Mouse (Mus musculus): ENCODE data around the gene D630003M21Rik. TPM values are rescaled to one million over a fixed set of nuclear protein-coding genes. Genes with fewer than 3 reads are reported as not detected.

The D630003M21Rik gene
- 1 to 10 TPM; 3.2 to 3.8 TPM for total RNA-seq (2021)
- long read RNA-seq, experiment 1, partial matches to known transcripts, result 1 of 3 reads
- long read RNA-seq, experiment 1, other reads (novel, unspliced or antisense), result 0 of 3 reads
- long read RNA-seq, experiment 2, partial matches to known transcripts, result 0 of 1 reads
- long read RNA-seq, experiment 2, other reads (novel, unspliced or antisense), result 0 of 1 reads

DNA sequence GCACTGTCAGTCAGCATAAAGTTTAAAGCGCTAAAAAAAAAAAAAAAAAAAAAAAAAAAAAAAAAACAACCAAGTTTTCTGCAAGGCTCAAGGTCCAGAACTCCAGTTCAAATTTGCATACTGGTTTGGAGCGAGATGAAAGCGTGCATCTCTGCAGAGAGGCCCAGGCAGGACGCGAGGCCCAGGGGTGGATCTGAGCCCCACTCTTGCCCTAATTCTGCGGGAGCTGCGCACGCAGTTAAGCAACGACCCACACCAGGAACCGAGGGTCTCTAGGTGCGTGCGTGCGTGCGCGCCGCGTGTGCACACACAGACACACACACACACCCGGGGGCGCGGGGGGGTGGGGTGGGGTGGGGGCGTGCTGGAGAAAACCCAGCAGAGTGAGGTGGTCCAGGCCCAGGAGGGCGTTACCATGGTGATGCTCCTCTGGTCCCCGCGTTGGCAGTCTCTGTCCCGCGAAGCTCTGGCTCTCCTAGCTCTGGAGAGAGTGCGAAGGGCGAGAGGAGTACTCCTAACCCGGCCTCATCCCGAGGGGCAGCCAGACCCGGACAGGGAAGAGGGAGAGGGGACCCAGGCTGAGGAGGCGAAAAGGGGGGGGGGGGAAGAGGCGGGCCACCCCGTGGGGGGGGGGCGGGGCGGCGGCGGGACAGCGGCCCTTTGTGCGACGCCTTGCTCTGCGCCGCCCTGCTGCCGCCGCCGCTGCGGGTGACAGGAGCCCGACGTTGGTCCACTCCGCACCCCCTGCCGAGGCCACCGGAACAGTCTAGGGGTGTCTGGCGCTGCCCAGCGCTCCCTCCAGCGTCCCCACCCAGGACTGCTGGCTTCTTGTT, at the start of gene D630003M21Rik:
Gene D630003M21Rik, minus strand, starts transcription at position 553 of the 833 bp plus-strand sequence.
- DNase-seq (ENCODE audit: low spot score in 2 of 2), result peak in 1 of 2 experiments; percentile 27

- DNase-seq (ENCODE audit: low spot score in 2 of 2), result no peak
These were observed 47.9 kb upstream of the D630003M21Rik start for GRCm38 (mm10) chr2:158276878-158277277.

GRCm38 (mm10) chr2:158276451-158276850, 47.4 kb upstream of the D630003M21Rik start:
- DNase-seq (ENCODE audit: low spot score in 2 of 2), result no peak

DNA sequence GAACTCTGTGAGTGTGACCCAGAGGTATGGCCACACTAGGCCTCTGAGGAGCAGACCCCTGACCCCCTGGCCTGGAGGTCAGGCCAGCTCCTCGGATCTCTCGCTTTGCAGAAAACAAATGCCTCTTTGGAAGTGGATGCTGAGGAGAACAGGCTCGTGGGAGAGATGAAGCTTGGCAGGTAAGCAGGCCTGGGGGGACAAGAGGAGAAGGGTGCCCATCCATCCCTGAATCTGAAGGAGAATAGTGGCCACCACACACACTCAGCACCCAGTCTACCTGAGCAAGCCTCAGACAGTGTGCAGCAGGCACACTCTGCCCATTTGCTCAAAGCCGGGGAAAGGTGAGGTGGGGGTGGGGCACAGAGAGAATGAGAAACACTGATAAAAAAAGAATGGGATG, 46.8 kb upstream of the D630003M21Rik start:
- no peak for DNase-seq (ENCODE audit: low spot score in 2 of 2)

DNA sequence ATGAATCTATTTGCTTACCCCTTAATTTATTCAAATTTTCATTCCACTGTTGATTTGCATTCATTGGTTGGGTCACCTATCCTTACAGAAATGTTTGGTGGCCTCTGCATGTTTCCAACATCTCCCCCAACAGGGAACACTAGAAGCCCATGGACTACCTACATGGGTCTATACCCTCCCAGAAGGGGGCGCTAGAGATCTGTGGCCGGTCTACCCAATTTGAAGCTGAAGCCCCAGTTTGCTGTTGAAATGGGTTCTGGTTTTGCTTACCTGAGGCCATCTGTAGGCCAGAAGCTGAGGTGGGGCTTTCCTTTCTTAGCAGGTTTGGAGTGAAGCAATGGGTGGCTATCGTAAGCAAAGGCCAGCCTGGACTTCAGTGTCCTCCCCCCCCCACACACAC, 46.3 kb upstream of the D630003M21Rik start:
- DNase-seq (ENCODE audit: low spot score in 2 of 2), result no peak

DNA sequence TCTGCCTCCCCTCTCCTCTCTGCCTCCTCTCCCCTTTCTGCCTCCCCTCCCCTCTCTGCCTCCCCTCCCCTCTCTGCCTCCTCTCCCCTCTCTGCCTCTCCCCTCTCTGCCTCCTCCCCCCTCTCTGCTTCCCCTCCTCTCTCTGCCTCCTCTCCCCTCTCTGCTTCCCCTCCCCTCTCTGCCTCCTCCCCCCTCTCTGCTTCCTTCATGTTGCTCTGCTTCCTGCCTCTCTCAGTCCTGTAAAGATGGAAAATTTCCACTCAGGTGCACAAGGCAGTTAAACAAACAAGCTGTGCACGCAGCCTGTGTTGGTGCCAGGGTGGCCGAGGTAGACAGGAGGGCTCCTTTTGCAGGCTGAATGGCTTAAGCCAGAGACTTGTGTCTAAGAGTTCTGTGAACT, 44.6 kb upstream of the D630003M21Rik start:
- no peak for DNase-seq (ENCODE audit: low spot score in 2 of 2)

DNA sequence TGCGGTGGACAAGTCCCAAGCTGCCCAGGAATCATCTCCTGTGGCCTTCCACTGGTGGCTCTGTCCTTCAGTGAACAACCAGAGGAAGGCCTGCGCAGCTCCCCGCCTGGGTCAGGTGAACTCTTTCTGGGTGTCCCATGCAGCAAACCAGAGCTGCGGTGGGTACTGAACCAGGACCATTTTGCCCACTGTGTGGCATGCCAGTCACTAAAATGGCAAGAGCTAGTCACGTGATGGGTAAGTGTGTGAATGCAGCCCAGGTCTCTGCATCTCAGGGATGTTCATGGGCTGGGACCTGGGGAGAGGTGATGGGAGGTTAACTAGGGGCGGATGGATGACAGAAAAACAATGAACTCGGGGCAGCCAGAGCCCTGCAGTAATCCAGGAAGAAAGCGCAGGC, 41.0 kb upstream of the D630003M21Rik start:
- no peak for DNase-seq (ENCODE audit: low spot score in 2 of 2)

DNA sequence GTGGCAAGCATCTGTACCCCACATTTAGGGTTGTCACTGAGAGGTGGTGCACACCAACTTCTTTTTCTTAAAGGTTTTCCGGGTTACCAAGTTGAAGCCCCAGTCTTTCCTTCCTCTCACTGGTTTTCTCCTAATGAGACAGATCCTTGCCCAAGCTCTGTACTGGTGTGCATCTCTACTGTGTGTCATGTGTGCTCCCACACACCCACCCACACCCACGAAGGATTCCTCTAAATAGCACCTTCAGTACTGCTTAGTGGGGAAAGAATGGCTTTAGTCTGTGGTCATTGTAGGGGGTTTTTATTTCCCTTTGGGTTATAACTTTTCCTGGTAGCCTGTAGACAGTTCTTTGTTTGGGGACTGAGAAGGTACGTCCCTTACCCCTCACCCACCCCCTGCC, 35.9 kb upstream of the D630003M21Rik start:
- DNase-seq (ENCODE audit: low spot score in 2 of 2), result peak; percentile 27 to 37

- no peak for DNase-seq (ENCODE audit: low spot score in 2 of 2)
These were observed 30.5 kb upstream of the D630003M21Rik start for GRCm38 (mm10) chr2:158259498-158259897.

- DNase-seq (ENCODE audit: low spot score in 2 of 2), result peak; percentile 38 to 64
These were observed 29.8 kb upstream of the D630003M21Rik start for GRCm38 (mm10) chr2:158258781-158259180.

DNA sequence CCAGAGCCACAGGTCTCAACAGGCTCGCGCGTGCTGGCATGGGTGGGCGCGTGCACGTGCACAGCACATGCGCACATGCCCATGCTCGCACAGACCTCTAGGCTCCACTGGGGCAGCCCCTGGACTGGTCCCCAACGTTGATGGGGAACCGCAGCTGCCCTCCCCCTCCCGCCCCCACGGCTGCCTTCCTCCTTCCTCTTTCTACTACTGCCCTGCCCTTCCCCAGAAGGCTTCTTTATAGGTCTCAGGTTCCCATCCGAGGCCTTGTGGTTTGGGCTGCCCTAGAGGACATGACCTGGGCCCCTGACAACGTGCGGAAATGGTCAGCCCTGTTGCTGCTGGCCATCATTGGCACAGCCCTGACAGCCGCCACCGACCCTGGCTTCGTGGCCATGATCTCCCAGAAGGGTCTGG, 29.0 kb upstream of the D630003M21Rik start, which contains the start of gene Bpi:
Gene Bpi, plus strand, starts transcription at position 90 of the 414 bp plus-strand sequence.
- no peak for DNase-seq (ENCODE audit: low spot score in 2 of 2)

GRCm38 (mm10) chr2:158256894-158257293, 27.9 kb upstream of the D630003M21Rik start:
- DNase-seq (ENCODE audit: low spot score in 2 of 2), result no peak

GRCm38 (mm10) chr2:158253806-158254205, 24.8 kb upstream of the D630003M21Rik start:
- no peak for DNase-seq (ENCODE audit: low spot score in 2 of 2)

DNA sequence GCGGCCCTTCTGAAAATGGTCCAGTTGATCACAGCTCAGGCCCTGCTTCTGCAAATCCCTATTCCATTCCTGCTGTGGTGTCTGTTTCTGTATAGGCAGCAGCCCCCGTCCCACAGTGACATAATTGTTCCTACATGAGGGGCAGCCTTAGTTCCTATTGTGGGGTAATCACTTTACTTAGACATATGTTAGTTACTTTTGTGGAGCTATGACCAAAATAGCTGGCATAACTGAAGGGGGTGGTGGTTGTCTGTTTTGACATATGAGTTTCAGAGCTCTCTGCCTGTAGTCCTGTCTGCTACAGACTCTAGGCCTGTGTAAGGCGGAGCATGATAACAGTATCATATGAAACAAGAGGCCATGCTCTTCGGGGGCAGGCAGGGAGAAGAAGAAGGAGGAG, 21.5 kb upstream of the D630003M21Rik start:
- DNase-seq (ENCODE audit: low spot score in 2 of 2), result no peak

- no peak for DNase-seq (ENCODE audit: low spot score in 2 of 2)
These were observed 19.3 kb upstream of the D630003M21Rik start for GRCm38 (mm10) chr2:158248318-158248717.

DNA sequence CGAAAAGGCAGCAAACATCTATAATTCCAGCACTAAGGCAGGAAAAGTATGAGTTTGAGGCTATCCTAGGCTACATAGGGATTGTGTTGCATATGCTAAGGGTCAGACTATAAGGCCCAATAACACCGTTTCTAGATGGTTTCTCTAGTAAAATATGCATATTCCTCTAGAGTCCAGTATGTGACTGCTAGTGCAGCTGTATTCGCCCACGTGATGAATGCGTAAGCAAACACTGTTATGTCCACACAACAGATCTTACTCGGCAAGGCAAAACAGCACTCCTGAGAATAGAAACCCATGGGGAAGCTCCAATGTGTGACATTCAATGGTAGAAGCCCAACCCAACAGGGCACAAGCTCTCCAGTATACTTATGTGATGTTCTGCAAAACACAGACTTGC, 18.8 kb upstream of the D630003M21Rik start:
- no peak for DNase-seq (ENCODE audit: low spot score in 2 of 2)

- no peak for DNase-seq (ENCODE audit: low spot score in 2 of 2)
These were observed 16.2 kb upstream of the D630003M21Rik start for GRCm38 (mm10) chr2:158245072-158245817.

DNA sequence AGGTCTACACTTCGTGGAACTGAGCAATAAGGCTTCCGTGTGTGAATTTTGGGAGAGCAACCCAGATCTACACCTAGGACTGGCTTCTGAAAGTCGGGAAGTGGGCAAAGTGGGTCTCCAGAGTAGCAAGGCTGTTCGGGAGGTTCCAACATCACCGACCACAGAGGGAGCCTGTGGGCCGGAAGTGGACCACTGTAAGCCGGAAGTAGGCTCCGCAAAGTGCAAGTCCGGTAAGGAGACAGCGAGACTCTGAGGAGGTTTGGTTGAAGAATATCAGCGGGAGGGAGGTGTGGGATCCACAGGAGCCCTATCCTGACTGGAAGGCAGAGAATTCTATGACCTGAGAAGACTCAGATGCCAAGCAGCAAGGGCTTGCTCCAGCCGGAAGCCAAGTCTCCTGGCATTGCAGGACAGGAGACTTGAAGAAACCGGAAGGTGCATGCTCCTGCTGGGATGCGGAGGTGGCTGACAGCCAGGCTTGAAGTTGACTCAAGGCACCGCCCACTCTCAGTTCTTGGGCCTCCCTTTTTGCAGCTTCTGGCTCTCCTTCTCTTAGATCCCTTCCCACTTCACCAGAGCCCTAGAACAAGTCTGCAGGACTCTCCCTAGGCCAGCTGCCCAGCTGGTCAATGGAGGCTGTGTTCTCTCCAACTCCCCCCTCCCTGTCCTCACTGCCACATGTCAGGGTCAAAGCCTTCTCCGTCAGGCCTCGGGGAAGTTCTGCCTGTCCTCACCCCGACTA, 14.3 kb upstream of the D630003M21Rik start:
- DNase-seq (ENCODE audit: low spot score in 2 of 2), result peak; percentile 58 to 76

- DNase-seq (ENCODE audit: low spot score in 2 of 2), result peak; percentile 49 to 70
These were observed 13.3 kb upstream of the D630003M21Rik start for GRCm38 (mm10) chr2:158242170-158242896.

GRCm38 (mm10) chr2:158241126-158241738, 12.2 kb upstream of the D630003M21Rik start:
- no peak for DNase-seq (ENCODE audit: low spot score in 2 of 2)

All from left cerebral cortex, adult 18-20 months (tissue).